Mouse (Mus musculus): ENCODE data around the gene Pin1. TPM values are rescaled to one million over a fixed set of nuclear protein-coding genes. Genes with fewer than 3 reads are reported as not detected.

Gene Pin1
- polyA plus RNA-seq, 1 experiment from 2014 or later, result 61.0 TPM

GRCm38 (mm10) chr9:20703832-20704380 is 52.0 kb downstream of the Pin1 start:
- H3K4me2 ChIP-seq (ENCODE audit: low read length), result no peak overlapping the region; the same call in 1 of the 2 replicates
- H3K9ac ChIP-seq (ENCODE audit: low read depth, low read length), result no peak overlapping the region
- ATAC-seq, result peak; percentile 69
- 0 out of 2 replicates have a peak, but pooled peaks cover 5% of the 10 kb centered on the region for H3K36me3 ChIP-seq (ENCODE audit: control insufficient read depth, insufficient read depth, low read length)
- H3K4me1 ChIP-seq (ENCODE audit: control insufficient read depth, insufficient read depth, low read length), result peaks cover 13% of the 10 kb centered on the region
- no peaks in the 10 kb centered on the region for H3K27me3 ChIP-seq (ENCODE audit: control insufficient read depth, insufficient read depth, low read depth, low read length)
- H3K4me3 ChIP-seq (ENCODE audit: low read depth, low read length), result no peak overlapping the region
- H3K9me3 ChIP-seq (replicated peaks; ENCODE audit: control insufficient read depth, low read length, poor library complexity, severe bottlenecking), result no peaks in the 10 kb centered on the region
- 14% methylated on average over 8 of the region's 8 CpGs for WGBS
- H3K27ac ChIP-seq (ENCODE audit: low read length), result peak overlapping the region; percentile 76

GRCm38 (mm10) chr9:20705420-20705819 is 53.5 kb downstream of the Pin1 start:
- Histone ChIP-seq H3K4me3 (ENCODE audit: low read depth, low read length) (no peak overlapping the region), H3K9me3 (replicated peaks; ENCODE audit: control insufficient read depth, low read length, poor library complexity, severe bottlenecking) (no peaks in the 10 kb centered on the region), H3K27me3 (ENCODE audit: control insufficient read depth, insufficient read depth, low read depth, low read length) (no peaks in the 10 kb centered on the region), H3K27ac (ENCODE audit: low read length) (no peak overlapping the region), H3K9ac (ENCODE audit: low read depth, low read length) (no peak overlapping the region), H3K36me3 (ENCODE audit: control insufficient read depth, insufficient read depth, low read length) (no peaks in the 10 kb centered on the region), H3K4me1 (ENCODE audit: control insufficient read depth, insufficient read depth, low read length) (peaks cover 13% of the 10 kb centered on the region), H3K4me2 (ENCODE audit: low read length) (no peak overlapping the region)
- no peak for ATAC-seq

- no peaks in the 10 kb centered on the region for H3K27me3 ChIP-seq (ENCODE audit: control insufficient read depth, insufficient read depth, low read depth, low read length)
- H3K9ac ChIP-seq (ENCODE audit: low read depth, low read length), result no peak overlapping the region
- no peaks in the 10 kb centered on the region for H3K36me3 ChIP-seq (ENCODE audit: control insufficient read depth, insufficient read depth, low read length)
- H3K4me3 ChIP-seq (ENCODE audit: low read depth, low read length), result no peak overlapping the region
- H3K4me2 ChIP-seq (ENCODE audit: low read length), result no peak overlapping the region
- no peak for ATAC-seq
- WGBS, result 39% methylated on average over 4 of the region's 4 CpGs
- H3K4me1 ChIP-seq (ENCODE audit: control insufficient read depth, insufficient read depth, low read length), result peaks cover 13% of the 10 kb centered on the region
- H3K27ac ChIP-seq (ENCODE audit: low read length), result no peak overlapping the region
- no peaks in the 10 kb centered on the region for H3K9me3 ChIP-seq (replicated peaks; ENCODE audit: control insufficient read depth, low read length, poor library complexity, severe bottlenecking)
Measured at GRCm38 (mm10) chr9:20705981-20706380, 54.1 kb downstream of the Pin1 start.

GRCm38 (mm10) chr9:20710471-20710870 is 58.6 kb downstream of the Pin1 start:
- no peak for ATAC-seq
- 89% methylated on average over 3 of the region's 3 CpGs for WGBS
- no peak overlapping the region for H3K27ac ChIP-seq (ENCODE audit: low read length)

GRCm38 (mm10) chr9:20712934-20713477 is 61.1 kb downstream of the Pin1 start:
- 50% methylated on average over 5 of the region's 5 CpGs for WGBS
- H3K9ac ChIP-seq (ENCODE audit: low read depth, low read length), result peak overlapping the region; percentile 5; the same call in 1 of the 2 replicates
- ATAC-seq, result peak; percentile 32; the same call in 1 of the 2 replicates

More at GRCm38 (mm10) chr9:20710471-20710870, 58.6 kb downstream of the Pin1 start:
- Histone ChIP-seq H3K9ac (ENCODE audit: low read depth, low read length) (no peak overlapping the region), H3K36me3 (ENCODE audit: control insufficient read depth, insufficient read depth, low read length) (no peaks in the 10 kb centered on the region), H3K4me1 (ENCODE audit: control insufficient read depth, insufficient read depth, low read length) (peaks cover 10% of the 10 kb centered on the region), H3K27me3 (ENCODE audit: control insufficient read depth, insufficient read depth, low read depth, low read length) (no peaks in the 10 kb centered on the region), H3K9me3 (replicated peaks; ENCODE audit: control insufficient read depth, low read length, poor library complexity, severe bottlenecking) (no peaks in the 10 kb centered on the region), H3K4me2 (ENCODE audit: low read length) (no peak overlapping the region), H3K4me3 (ENCODE audit: low read depth, low read length) (no peak overlapping the region)

GRCm38 (mm10) chr9:20713478-20713987 is 61.6 kb downstream of the Pin1 start:
- peak overlapping the region; percentile 13; the same call in 1 of the 2 replicates for H3K27ac ChIP-seq (ENCODE audit: low read length)
- no peak overlapping the region for H3K4me2 ChIP-seq (ENCODE audit: low read length)
- 21% methylated on average over 6 of the region's 11 CpGs for WGBS
- H3K36me3 ChIP-seq (ENCODE audit: control insufficient read depth, insufficient read depth, low read length), result no peaks in the 10 kb centered on the region
- ATAC-seq, result peak; percentile 59
- H3K9ac ChIP-seq (ENCODE audit: low read depth, low read length), result peak overlapping the region; percentile 5; the same call in 1 of the 2 replicates
- no peak overlapping the region for H3K4me3 ChIP-seq (ENCODE audit: low read depth, low read length)
- peaks cover 10% of the 10 kb centered on the region for H3K4me1 ChIP-seq (ENCODE audit: control insufficient read depth, insufficient read depth, low read length)
- H3K27me3 ChIP-seq (ENCODE audit: control insufficient read depth, insufficient read depth, low read depth, low read length), result no peaks in the 10 kb centered on the region
- no peaks in the 10 kb centered on the region for H3K9me3 ChIP-seq (replicated peaks; ENCODE audit: control insufficient read depth, low read length, poor library complexity, severe bottlenecking)

More at GRCm38 (mm10) chr9:20712934-20713477, 61.1 kb downstream of the Pin1 start:
- Histone ChIP-seq H3K9me3 (replicated peaks; ENCODE audit: control insufficient read depth, low read length, poor library complexity, severe bottlenecking) (no peaks in the 10 kb centered on the region), H3K27me3 (ENCODE audit: control insufficient read depth, insufficient read depth, low read depth, low read length) (no peaks in the 10 kb centered on the region), H3K36me3 (ENCODE audit: control insufficient read depth, insufficient read depth, low read length) (no peaks in the 10 kb centered on the region), H3K4me1 (ENCODE audit: control insufficient read depth, insufficient read depth, low read length) (peaks cover 10% of the 10 kb centered on the region), H3K4me3 (ENCODE audit: low read depth, low read length) (no peak overlapping the region), H3K27ac (ENCODE audit: low read length) (peak overlapping the region; percentile 13; the same call in 1 of the 2 replicates), H3K4me2 (ENCODE audit: low read length) (no peak overlapping the region)

- no peaks in the 10 kb centered on the region; the same call in 1 of the 2 replicates for H3K36me3 ChIP-seq (ENCODE audit: control insufficient read depth, insufficient read depth, low read length)
- H3K4me1 ChIP-seq (ENCODE audit: control insufficient read depth, insufficient read depth, low read length), result peaks cover 10% of the 10 kb centered on the region
- no peak overlapping the region for H3K27ac ChIP-seq (ENCODE audit: low read length)
- no peaks in the 10 kb centered on the region for H3K9me3 ChIP-seq (replicated peaks; ENCODE audit: control insufficient read depth, low read length, poor library complexity, severe bottlenecking)
- 78% methylated on average over 7 of the region's 7 CpGs for WGBS
- no peak overlapping the region for H3K4me3 ChIP-seq (ENCODE audit: low read depth, low read length)
- no peak for ATAC-seq
- H3K27me3 ChIP-seq (ENCODE audit: control insufficient read depth, insufficient read depth, low read depth, low read length), result no peaks in the 10 kb centered on the region
- no peak overlapping the region for H3K4me2 ChIP-seq (ENCODE audit: low read length)
- H3K9ac ChIP-seq (ENCODE audit: low read depth, low read length), result no peak overlapping the region
Measured at GRCm38 (mm10) chr9:20715332-20715731, 63.4 kb downstream of the Pin1 start.

Other genes with a start within 250 kb of the Pin1 start
- gene Zfp26, start 191.9 kb upstream of the Pin1 start, polyA plus RNA-seq (2015; fragmentation: Nextera tagmentation; extraction: Ambion mirVana), result 13.5 and 16.7 TPM in 2 replicates
- 33.2 and 35.0 TPM in 2 replicates for gene Zfp426, start 159.3 kb upstream of the Pin1 start, polyA plus RNA-seq (2015; fragmentation: Nextera tagmentation; extraction: Ambion mirVana)
- gene Zfp266, start 130.7 kb upstream of the Pin1 start, polyA plus RNA-seq (2015; fragmentation: Nextera tagmentation; extraction: Ambion mirVana), result 109 and 135 TPM in 2 replicates
- 48.1 and 55.5 TPM in 2 replicates for gene Zfp846, start 70.8 kb upstream of the Pin1 start, polyA plus RNA-seq (2015; fragmentation: Nextera tagmentation; extraction: Ambion mirVana)
- 444 and 482 TPM in 2 replicates for gene Ubl5, start 9.2 kb upstream of the Pin1 start, polyA plus RNA-seq (2015; fragmentation: Nextera tagmentation; extraction: Ambion mirVana)
- gene Fbxl12, start 7.3 kb upstream of the Pin1 start, polyA plus RNA-seq (2015; fragmentation: Nextera tagmentation; extraction: Ambion mirVana), result 13.8 and 14.7 TPM in 2 replicates
- 225 and 251 TPM in 2 replicates for gene Olfm2, start 94.3 kb downstream of the Pin1 start, polyA plus RNA-seq (2015; fragmentation: Nextera tagmentation; extraction: Ambion mirVana)
- gene Col5a3, start 163.0 kb downstream of the Pin1 start, polyA plus RNA-seq (2015; fragmentation: Nextera tagmentation; extraction: Ambion mirVana), result 0.85 and 1.3 TPM in 2 replicates
- gene Rdh8, start 166.4 kb downstream of the Pin1 start, polyA plus RNA-seq (2015; fragmentation: Nextera tagmentation; extraction: Ambion mirVana), result not detected in 2 replicates
- 7.1 and 13.7 TPM in 2 replicates for gene A230050P20Rik, start 216.5 kb downstream of the Pin1 start, polyA plus RNA-seq (2015; fragmentation: Nextera tagmentation; extraction: Ambion mirVana)
- 15.2 and 17.7 TPM in 2 replicates for gene Angptl6, start 227.6 kb downstream of the Pin1 start, polyA plus RNA-seq (2015; fragmentation: Nextera tagmentation; extraction: Ambion mirVana)
- gene Ppan, start 236.1 kb downstream of the Pin1 start, polyA plus RNA-seq (2015; fragmentation: Nextera tagmentation; extraction: Ambion mirVana), result 48.8 and 51.1 TPM in 2 replicates
- 243 TPM in 2 replicates for gene Eif3g, start 246.5 kb downstream of the Pin1 start, polyA plus RNA-seq (2015; fragmentation: Nextera tagmentation; extraction: Ambion mirVana)

Measured in midbrain, embryonic 16.5 days (tissue).